Mouse (Mus musculus): Measurements from ENCODE around the gene Map4k5.

The Map4k5 gene

GRCm38 (mm10) chr12:69892371-69893251, at the start of gene Map4k5, which contains the start of gene Atl1:
Gene Map4k5 (minus strand): TSS chr12:69893200.
Gene Atl1 (plus strand): TSS chr12:69892614.
- CTCF ChIA-PET = no interaction called here

- CTCF ChIA-PET = no interaction called here
These were observed 48.8 kb upstream of the Map4k5 start for GRCm38 (mm10) chr12:69941655-69942329.

DNA sequence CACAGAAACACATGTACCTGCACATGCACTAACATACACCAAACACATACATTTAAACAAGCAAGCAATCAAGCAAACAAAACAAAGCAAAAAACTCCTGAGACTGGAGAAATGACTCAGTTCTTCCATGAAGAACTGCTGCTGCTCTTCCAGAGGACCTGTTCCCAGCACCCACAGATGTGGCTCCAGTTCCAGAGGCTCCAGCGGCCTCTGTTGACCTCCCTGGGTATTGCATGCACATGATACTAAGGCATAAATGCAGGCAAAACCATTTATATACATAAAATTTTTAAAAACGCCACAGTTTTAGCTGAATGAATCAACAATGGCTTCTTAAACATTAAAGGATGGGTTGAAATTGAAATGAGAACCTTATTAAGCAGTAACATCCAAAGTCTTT, 46.3 kb upstream of the Map4k5 start:
- CTCF ChIA-PET = no interaction called here

- CTCF ChIA-PET = no interaction called here
These were observed 44.7 kb upstream of the Map4k5 start for GRCm38 (mm10) chr12:69937731-69938130.

- CTCF ChIA-PET = no interaction called here
These were observed 33.7 kb upstream of the Map4k5 start for GRCm38 (mm10) chr12:69926716-69927115.

DNA sequence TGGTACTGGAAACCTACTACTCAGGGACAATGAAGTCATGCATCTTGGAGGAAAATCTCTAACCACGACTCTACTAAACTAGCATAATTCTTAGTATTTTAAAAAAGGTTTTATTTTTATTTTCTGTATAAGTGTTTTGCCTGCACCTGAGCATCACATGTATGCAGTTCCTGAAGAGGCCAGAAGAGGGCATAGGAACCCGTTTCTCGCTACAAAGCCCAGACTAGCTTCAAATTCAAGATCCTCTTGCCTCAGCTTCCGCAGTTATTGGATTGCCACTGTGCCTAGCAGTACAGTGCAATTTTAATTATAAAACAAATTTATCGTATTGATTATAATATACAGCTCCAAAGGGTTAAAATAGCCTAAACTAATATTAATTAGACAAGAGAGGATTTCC, 31.0 kb upstream of the Map4k5 start:
- CTCF ChIA-PET = no interaction called here

GRCm38 (mm10) chr12:69923603-69924002, 30.6 kb upstream of the Map4k5 start:
- CTCF ChIA-PET = no interaction called here

DNA sequence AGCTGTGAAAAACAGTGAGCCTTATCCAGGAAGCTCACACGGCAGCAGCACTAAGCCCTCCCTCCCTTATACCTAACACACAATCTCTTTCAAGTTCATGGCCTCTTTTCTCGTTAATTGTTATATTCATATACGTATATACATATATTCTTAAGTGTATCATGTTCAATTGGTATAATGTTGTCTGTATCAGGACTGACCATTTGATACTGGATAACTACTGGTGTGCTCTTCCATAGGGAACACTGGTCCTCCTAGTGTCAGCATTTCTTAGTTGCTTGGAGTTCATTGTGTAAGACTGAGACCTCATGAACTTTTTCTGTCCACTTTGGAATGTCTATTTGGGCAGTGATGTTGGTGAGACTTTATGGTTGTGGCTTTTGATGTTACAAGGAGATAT, 30.1 kb upstream of the Map4k5 start:
- CTCF ChIA-PET = no interaction called here

- CTCF ChIA-PET = no interaction called here
These were observed 29.1 kb upstream of the Map4k5 start for GRCm38 (mm10) chr12:69922099-69922498.

DNA sequence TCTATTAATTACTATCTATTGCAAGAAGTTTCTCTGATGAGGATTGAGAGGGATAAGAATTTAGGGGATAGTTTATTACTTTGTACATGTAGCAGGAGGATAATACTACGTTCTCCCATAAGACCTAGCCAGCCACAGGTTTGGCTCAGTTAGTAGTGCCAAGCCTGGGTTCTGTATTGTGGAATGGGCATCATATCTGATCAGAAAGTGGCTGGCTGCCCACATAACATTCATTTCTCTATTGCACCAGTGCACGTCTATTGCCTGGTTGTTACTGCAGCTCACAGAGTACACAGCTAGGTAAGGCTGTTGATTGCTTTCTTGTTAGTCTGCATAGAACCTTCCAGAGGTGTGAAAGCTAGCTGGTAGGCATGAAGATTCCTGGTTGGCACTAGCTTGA, 24.9 kb upstream of the Map4k5 start:
- CTCF ChIA-PET = no interaction called here

DNA sequence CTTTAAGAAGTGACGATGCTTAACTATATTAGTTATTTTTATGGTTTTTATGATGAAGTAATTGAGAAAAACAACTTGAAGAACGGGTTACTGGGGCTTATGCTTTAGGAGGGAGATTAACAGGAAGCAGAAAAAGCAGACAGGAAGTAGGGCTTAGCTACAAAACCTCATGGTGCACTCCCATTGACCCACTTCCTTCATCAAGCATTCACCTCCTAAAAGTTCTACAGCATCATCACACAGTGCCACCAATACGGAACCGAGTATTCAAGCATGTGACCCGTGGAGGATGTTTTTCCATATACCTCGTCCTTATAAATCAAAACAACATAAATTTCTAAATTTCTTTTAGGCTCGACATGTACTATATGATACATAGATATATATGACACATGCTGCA, 19.7 kb upstream of the Map4k5 start:
- CTCF ChIA-PET = no interaction called here

DNA sequence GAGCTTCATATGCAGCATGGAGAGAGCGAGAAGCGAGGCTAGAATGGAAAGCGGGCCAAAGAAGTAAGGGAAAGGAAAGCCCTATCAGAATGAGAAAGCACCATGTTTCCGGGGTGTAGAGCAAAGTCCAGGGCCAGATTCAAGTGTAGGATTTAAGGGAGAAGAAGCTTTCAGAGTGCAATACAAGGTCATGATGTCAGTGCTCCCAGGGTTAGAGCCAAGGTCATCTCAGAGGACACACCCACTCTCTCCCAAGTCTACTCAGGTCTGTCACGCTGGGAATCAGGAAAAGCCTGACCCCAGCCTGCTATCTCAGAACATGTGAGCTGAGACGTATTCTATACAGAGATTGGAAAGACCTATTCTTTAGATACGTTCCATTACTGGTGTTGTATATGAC, 18.9 kb upstream of the Map4k5 start:
- CTCF ChIA-PET = no interaction called here

GRCm38 (mm10) chr12:69908511-69908900, 15.5 kb upstream of the Map4k5 start:
- CTCF ChIA-PET = no interaction called here

DNA sequence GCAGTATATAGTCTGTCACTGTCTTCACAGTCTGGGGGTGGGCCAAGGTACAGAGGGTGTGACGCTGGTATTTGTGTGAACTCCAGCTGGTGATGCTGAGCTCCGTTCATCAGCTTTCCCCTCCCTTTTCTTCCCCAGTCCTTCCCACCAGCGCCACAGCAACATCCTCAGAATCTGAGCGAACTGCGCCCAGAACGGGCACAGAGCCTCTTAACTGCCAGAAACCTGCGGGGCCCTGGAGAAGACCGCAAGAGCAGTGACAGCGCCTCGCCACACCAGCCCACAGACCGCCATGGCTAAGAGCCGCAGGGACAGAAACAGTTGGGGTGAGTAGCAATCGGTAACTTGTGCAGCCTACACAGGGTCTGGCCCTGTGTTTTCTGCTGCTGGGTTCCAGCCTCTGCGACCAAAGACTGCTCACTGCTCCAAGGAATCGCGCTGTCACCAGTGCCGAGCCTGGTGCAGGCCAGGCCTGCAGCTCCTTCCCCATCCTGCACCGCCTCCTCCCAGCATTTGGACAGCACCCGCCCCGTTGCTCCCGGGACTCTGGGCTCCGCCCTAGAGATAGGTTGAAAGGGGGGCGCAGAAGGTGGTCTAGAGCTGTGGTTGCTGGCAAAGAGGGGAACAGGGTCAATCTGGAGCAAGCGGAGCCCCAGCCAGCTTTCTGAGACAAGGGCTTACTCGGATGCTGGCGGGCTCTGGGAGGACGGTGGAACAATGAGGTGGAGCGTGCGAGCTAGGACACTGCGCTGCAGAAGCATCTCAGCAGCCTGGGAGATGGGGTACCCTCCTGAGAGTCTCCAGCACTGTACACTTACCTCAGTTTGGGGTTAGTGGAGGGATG, 14.9 kb upstream of the Map4k5 start:
- CTCF ChIA-PET = no interaction called here

- CTCF ChIA-PET = no interaction called here
These were observed 12.0 kb upstream of the Map4k5 start for GRCm38 (mm10) chr12:69904991-69905390.

- CTCF ChIA-PET = no interaction called here
These were observed 5.1 kb upstream of the Map4k5 start for GRCm38 (mm10) chr12:69898119-69898518.

- CTCF ChIA-PET = interaction anchor here (0.6 to 0.8 kb wide), 2 partner anchors 200 to 214 kb away, joined by 5 to 6 read pairs; no protein-coding TSS in a partner anchor
These were observed 2.0 kb upstream of the Map4k5 start for GRCm38 (mm10) chr12:69895046-69895445.

GRCm38 (mm10) chr12:69893927-69894326, 927 bp upstream of the Map4k5 start:
- CTCF ChIA-PET = interaction anchor here (0.7 to 1.0 kb wide), 3 partner anchors 12 to 139 kb away, joined by 3 to 4 read pairs (median 3); no protein-coding TSS in a partner anchor

- CTCF ChIA-PET = interaction anchor here (0.8 kb wide), 1 partner anchor 62 kb away, joined by 8 read pairs; no protein-coding TSS in a partner anchor
These were observed 1.3 kb downstream of the Map4k5 start for GRCm38 (mm10) chr12:69891721-69892120.

DNA sequence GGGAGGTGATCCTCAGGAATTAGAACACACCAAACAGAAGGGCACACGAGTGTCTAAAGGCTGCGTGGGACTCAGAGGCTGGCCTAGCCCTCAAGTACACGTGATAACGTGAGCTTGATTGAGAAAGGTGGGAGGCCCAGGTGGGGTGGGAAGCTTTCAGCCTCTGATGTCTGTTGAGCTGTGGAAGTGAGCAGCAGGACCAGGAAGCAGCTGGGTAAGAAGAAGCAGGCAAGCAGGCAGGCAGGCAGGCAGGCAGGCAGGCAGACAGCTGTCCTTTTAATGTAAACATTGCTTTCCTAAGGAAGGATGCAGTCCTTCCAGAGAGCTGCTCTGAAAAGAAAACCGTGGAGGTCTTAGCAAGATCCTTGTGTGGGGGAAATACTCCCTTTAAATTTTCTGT, 2.5 kb downstream of the Map4k5 start:
- CTCF ChIA-PET = no interaction called here

DNA sequence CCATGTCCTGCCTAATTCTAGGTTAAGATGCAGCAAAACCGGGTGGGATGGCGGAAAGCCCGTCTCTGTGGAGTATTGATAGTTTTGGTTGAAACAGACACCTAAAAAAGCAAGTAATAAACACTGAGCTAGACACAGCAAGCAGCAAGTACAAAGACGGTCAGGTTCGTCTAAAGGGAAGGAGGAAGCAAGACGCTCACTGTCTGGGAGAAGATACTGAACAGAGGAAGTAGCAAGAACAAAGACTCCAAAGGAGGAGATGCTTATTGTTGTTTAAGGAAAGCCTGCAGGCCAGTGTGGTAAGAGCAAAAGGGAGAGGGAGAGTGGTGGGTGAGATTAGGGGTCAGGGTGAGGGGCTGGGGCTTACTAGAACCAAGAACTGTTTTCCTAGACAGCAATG, 2.9 kb downstream of the Map4k5 start:
- CTCF ChIA-PET = no interaction called here

DNA sequence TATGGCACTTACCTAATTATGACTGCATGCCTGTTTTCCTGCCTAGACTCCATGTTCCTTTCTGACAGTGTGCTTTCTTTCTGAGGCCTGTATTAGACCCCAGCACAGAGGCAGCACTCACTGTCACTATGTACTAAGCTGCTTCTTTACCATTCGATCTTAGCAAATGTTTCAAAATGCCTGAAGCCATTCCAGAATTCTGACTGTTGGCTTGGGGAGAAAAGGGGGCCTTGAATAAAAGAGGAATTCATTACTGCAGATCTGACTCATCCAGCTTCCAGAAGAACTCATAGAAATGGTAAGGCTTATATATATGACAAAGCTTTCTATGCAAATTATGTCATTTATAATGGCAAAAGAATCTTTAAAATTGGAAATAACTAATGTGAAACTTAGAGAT, 4.7 kb downstream of the Map4k5 start:
- CTCF ChIA-PET = interaction anchor here (0.6 kb wide), 1 partner anchor 662 kb away, joined by 3 read pairs; no protein-coding TSS in a partner anchor
